Mouse (Mus musculus) erythroblast, adult 5-6 weeks (primary cell): ENCODE results near the gene Lmo2. TPM values are rescaled to one million over a fixed set of nuclear protein-coding genes. Genes with fewer than 3 reads are reported as not detected.
A peak's percentile ranks its signal among the peaks of the same experiment; 100 is the strongest.

Experiments
- ATAC-seq: replicated peaks from 2 replicates; pipeline ENCODE4 v1.8.0; 2016; ENCODE audit warnings: moderate number of reproducible peaks, mild to moderate bottlenecking, moderate TSS enrichment, inconsistent platforms; ENCODE audit not compliant: poor library complexity, low FRiP score, severe bottlenecking
- total RNA-seq, 2 experiments: library from RNA; stranded (forward) in 1 of 2; stranded (reverse) in 1 of 2; fragments of 150-400 nt in 1 of 2; fragments of 200-764, 138-1000 nt in 1 of 2; gene quantifications; 2 replicates each; pipeline versions ENCODE4 v1.2.3 to v1.2.4; 2015 to 2017; ENCODE audit warnings: low replicate concordance in 2 of 2

The Lmo2 gene
- total RNA-seq, 2 experiments from 2014 or later = 564 to 827 TPM

GRCm38 (mm10) chr2:104027458-104028138 lies 69.8 kb downstream of the Lmo2 start, which contains the start of gene Fbxo3:
Gene Fbxo3 (plus strand): TSS chr2:104027721.
- peak; percentile 80 for ATAC-seq

- ATAC-seq = peak; percentile 45
Observed at GRCm38 (mm10) chr2:104028139-104028723, 70.4 kb downstream of the Lmo2 start, which contains the start of gene 4931422A03Rik. Gene 4931422A03Rik (minus strand): TSS chr2:104028361.

GRCm38 (mm10) chr2:104029074-104029473 lies 71.3 kb downstream of the Lmo2 start:
- peak; percentile 69 for ATAC-seq

GRCm38 (mm10) chr2:104030381-104030780 lies 72.6 kb downstream of the Lmo2 start:
- no peak for ATAC-seq

Other genes with a start within 250 kb of the Lmo2 start
- 9.6 and 10.2 TPM in 2 replicates for gene Nat10, start 196.7 kb upstream of the Lmo2 start, total RNA-seq (2015; ENCODE audit: low replicate concordance)
- gene Nat10, start 196.7 kb upstream of the Lmo2 start, total RNA-seq (2017; ENCODE audit: low replicate concordance) = 19.2 and 21.7 TPM in 2 replicates
- gene Caprin1, start 160.3 kb upstream of the Lmo2 start, total RNA-seq (2015; ENCODE audit: low replicate concordance) = 103 and 109 TPM in 2 replicates
- gene Caprin1, start 160.3 kb upstream of the Lmo2 start, total RNA-seq (2017; ENCODE audit: low replicate concordance) = 109 and 137 TPM in 2 replicates
- 97.2 and 111 TPM in 2 replicates for gene Fbxo3, start 69.7 kb downstream of the Lmo2 start, total RNA-seq (2015; ENCODE audit: low replicate concordance)
- 115 and 124 TPM in 2 replicates for gene Fbxo3, start 69.7 kb downstream of the Lmo2 start, total RNA-seq (2017; ENCODE audit: low replicate concordance)
- 6.1 and 10.4 TPM in 2 replicates for gene 4931422A03Rik, start 70.4 kb downstream of the Lmo2 start, total RNA-seq (2015; ENCODE audit: low replicate concordance)
- gene 4931422A03Rik, start 70.4 kb downstream of the Lmo2 start, total RNA-seq (2017; ENCODE audit: low replicate concordance) = not detected in 2 replicates
- 1.5 TPM in 1 of 2 replicates, not detected in the other for gene Gm10912, start 107.8 kb downstream of the Lmo2 start, total RNA-seq (2015; ENCODE audit: low replicate concordance)
- gene Gm10912, start 107.8 kb downstream of the Lmo2 start, total RNA-seq (2017; ENCODE audit: low replicate concordance) = 0.26 and 2.8 TPM in 2 replicates
- not detected in 2 replicates for gene Gm10799, start 110.6 kb downstream of the Lmo2 start, total RNA-seq (2015; ENCODE audit: low replicate concordance)
- gene Gm10799, start 110.6 kb downstream of the Lmo2 start, total RNA-seq (2017; ENCODE audit: low replicate concordance) = not detected in 2 replicates
- gene Cd59b, start 111.9 kb downstream of the Lmo2 start, total RNA-seq (2015; ENCODE audit: low replicate concordance) = 15.5 and 54.2 TPM in 2 replicates
- gene Cd59b, start 111.9 kb downstream of the Lmo2 start, total RNA-seq (2017; ENCODE audit: low replicate concordance) = 6.6 and 15.5 TPM in 2 replicates
- gene Cd59a, start 137.8 kb downstream of the Lmo2 start, total RNA-seq (2015; ENCODE audit: low replicate concordance) = 103 and 127 TPM in 2 replicates
- 72.6 and 76.9 TPM in 2 replicates for gene Cd59a, start 137.8 kb downstream of the Lmo2 start, total RNA-seq (2017; ENCODE audit: low replicate concordance)
- not detected in 2 replicates for gene A930018P22Rik, start 164.8 kb downstream of the Lmo2 start, total RNA-seq (2015; ENCODE audit: low replicate concordance)
- not detected in 2 replicates for gene A930018P22Rik, start 164.8 kb downstream of the Lmo2 start, total RNA-seq (2017; ENCODE audit: low replicate concordance)